Mouse (Mus musculus) ovary, adult 18-20 months (tissue): Measurements from ENCODE around the gene Kcnj3.
"Not testable (repeated sequence)": the region's sequence is repeated elsewhere in the genome, so short reads cannot be mapped to it uniquely, and the experiment has no call there.

Source experiments
- DNase-seq: peaks from one replicate; pipeline ENCODE4 v3.0.0; 2022; ENCODE audit warnings: low spot score, mixed read lengths

The Kcnj3 gene

DNA sequence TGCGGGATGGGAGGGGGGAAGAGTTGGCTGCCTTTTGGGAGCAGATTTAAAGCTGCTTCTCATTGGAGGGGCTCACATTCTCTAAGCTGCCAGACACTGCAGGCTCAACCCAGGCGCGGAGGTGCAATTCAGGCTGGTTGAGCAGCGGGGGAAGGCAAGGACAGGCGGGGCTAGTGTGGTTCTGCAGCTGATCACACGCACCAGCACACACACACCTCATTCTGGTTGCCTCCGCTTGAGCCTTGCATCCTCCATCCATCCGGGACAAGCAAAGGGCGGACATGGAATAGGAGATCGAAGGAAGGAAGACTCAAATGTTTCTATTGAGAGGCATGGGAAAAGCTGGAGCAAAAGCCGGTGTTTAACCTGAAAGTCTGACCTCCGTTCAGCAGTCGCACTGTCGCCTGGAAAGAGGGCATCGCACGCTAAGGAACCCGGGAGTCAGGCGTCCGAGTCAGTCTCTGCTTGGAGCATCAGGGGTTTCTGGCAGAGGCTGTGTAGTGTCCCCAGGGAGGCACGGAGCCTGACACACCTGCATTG lies at the start of gene Kcnj3:
TSS of gene Kcnj3 (plus strand) at position 250 of the 540 bp plus-strand sequence.
- peak; percentile 3 for DNase-seq

GRCm38 (mm10) chr2:55390330-55390989 lies 45.3 kb upstream of the Kcnj3 start:
- DNase-seq, result no peak

DNA sequence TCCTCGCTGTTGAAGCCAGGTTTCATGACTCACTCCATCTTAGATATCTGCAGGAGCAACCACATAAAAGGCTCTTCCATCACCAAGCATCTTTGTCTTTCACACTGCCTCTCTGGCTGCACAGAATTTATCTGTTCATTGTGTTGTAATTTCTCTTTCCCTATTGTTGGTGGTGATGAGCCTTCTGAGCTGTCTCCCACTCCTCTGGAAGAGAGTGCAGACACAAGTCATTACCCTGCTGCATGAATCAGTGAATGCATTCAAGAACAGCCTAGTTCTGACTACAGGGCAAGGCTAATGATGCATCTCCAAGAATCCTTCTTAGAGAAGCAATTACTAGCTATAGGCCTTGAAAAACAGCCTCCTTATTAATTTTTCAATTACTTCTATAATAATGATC lies 30.5 kb upstream of the Kcnj3 start:
- no peak for DNase-seq

DNA sequence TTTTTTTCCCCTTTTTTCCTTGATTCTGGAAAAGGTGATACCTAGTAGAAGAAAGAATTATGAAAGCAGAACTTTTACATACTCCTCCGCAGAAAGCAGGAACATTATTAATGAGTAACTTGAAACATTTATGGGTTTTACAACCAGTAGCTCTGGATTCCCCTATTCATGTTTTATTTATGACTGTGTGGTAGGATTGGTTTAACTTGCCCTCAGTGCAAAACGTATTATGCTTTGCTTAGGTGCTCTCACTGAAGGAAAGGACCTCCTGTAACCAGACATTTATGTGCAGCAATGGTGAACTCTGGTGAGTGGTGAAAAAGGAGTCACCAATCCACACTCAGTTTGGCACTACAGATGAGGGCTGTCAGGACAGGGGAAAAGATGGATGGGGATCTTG lies 8.1 kb upstream of the Kcnj3 start:
- no peak for DNase-seq

DNA sequence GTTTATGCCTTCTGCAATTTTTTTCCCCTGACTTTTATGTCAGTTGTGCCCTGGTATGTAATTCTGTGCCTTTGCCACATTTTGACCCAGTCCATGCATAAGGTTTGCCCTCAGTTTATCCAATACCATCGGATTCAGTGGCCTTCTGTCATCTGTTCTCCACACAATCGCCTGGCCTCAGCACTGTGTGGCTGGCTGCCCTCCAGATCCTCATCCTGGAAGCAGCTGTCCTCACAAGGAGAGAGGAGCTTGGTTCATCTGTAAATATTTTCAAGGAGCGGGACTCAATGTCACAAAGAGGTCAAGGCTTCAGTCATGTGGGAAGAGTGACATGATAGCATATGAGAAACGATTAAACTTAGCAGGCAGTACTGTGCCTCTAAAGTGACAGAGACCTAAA lies 3.7 kb upstream of the Kcnj3 start:
- peak; percentile 61 for DNase-seq

DNA sequence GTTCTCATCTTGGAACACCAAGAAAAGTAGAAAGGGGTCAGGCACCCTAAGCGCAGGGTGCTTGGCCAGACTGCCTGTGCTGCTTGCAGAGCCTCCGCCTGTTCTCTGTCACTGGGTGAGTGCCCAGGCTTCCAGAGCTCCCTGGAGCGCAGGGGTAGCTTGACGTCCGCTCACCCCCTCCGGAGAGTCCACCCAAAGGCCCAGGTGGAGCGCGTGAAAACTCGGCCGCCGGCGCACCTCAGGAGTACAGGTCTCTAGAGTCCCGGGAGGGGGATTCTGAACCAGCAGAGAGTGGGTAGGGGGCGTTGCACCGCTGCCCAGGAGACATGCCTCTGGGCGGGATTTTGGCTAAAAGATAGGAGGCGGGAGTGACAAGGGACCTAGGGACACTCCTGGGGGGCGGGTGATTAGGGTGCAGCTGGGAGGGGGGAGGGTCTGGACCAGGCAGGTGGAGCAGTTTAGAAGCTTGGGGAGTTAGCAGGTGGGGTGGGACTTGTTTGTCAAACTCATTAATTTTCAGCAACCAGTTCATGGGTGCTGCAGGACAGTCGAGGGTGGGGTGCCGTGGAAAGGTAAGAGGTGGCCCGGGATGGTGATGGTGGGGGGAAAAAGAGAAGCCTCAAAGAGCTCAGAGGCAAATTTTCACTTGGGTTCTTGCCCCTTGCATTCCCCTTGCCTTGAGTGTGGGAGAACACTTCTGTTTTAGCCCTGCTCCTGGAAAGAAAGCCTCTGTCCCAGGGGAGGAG lies 664 bp downstream of the Kcnj3 start:
- DNase-seq, result peak; percentile 3

GRCm38 (mm10) chr2:55437007-55437949 lies 1.5 kb downstream of the Kcnj3 start:
- DNase-seq, result no peak

- no peak for DNase-seq
These were observed 2.2 kb downstream of the Kcnj3 start for GRCm38 (mm10) chr2:55437977-55438376.

DNA sequence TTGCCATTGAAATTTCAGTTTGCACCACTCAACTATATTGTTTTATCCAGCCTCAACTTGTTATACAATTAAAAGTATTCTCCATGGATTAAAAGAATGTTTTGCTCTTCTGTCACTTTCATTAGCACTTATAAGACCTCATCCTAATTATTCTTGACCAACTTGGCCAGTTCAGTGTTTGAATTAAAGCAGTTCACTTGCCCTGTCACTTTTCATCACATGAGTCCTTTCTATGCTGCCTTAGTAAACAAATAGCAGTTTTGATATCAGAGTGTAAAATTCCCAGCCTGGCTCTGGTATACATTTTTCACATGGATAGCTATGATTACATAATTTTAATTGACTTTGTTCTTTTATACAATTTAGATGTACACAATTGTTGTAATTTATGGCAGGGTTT lies 3.4 kb downstream of the Kcnj3 start:
- no peak for DNase-seq

- no peak for DNase-seq
These were observed 6.2 kb downstream of the Kcnj3 start for GRCm38 (mm10) chr2:55442006-55442405.

- no peak for DNase-seq
These were observed 11.5 kb downstream of the Kcnj3 start for GRCm38 (mm10) chr2:55447298-55447697.

- DNase-seq, result no peak
These were observed 15.0 kb downstream of the Kcnj3 start for GRCm38 (mm10) chr2:55450774-55451173.

DNA sequence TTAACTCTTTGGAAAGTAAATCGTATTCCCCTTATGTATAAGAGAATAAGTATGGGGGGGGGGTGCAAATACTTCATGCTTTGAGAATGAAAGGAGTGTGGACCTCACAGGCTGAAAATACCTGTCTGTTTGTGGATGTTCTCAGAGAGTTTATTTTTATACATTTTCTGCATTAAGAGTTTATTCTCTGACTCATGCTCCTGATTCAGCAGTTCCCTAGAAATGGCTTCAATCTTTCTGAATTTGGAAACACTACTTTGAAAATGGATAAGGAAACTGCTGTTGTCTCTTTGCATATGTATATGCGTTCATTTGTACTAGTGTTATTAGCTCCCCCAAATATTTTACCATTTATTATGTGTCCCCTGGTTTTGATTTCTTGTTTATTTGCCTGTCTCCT lies 23.4 kb downstream of the Kcnj3 start:
- DNase-seq, result no peak

DNA sequence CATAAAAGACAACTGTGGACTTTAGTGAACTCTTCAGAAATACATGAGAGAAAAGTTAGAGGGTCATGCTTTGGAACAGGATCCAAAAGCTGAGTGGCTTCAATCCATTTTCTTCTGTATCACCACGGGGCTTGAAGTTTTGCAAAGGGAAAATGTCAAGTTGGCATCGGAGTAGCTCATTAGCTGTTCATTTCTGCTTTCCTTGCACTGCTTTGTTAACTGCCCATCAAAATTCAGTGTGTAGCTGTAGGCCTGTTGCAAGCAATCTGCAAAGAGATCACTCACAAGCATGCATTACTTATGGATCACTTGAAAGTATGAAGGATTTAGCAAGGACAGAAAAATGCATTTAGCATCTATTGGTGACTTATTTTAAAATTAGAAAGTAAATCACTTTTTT lies 33.4 kb downstream of the Kcnj3 start:
- no peak for DNase-seq

DNA sequence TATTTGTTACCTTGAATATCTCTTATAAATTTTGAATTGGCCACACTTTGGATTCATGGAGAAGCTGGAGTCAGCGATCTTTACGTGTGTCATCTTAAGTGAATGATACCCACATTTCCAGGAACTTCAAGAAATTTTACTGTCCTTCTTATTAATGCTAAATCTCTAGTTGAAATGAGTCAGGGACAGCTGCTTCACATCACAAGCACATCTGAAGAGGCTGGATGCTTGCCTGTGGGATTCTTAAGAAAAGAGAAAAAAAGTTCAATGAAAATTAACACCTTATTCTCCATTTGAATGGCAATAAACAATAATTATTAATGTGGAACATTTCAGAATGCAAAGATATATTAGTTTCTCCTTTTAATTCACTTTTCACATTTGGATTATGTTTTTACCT lies 34.2 kb downstream of the Kcnj3 start:
- no peak for DNase-seq

DNA sequence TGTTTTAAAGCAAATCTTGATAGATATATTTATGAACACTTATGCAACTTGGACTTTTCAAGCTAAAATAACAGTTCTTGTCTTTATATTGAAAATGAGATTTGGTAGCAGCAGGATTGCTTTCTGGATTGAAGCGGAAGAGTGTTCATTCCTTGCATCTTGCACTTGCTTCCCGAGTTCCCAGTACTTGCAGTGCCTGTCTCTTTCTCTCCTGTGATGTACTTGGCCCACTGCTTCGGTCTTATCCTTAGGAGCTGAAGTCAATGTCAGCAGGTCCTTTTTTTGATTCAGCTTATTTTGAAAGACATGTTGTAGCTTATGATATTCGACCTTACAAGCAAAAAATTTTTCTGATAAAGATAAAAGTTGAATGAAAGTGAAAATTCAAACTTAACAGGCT lies 43.7 kb downstream of the Kcnj3 start:
- DNase-seq, result no peak

GRCm38 (mm10) chr2:55479933-55480601 lies 44.3 kb downstream of the Kcnj3 start:
- DNase-seq, result no peak

DNA sequence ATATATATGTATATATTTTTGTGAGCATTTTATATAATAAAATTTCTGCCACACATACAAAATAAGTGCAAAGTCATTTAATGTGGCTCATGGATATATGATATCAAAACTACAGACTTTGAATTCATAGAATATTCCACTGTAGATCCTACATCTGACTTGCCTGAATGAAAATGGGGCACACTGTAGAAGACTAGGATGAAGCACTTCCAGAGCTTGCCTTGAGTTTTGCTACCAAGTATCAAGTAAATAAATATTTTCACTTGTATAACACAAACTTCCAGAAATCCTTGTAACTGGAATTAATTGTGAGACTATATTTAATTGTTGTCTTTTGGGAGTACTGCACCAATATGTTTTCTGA lies 44.8 kb downstream of the Kcnj3 start:
- DNase-seq, result no peak

- DNase-seq, result not testable (repeated sequence)
These were observed 49.8 kb downstream of the Kcnj3 start for GRCm38 (mm10) chr2:55485500-55486129.

DNA sequence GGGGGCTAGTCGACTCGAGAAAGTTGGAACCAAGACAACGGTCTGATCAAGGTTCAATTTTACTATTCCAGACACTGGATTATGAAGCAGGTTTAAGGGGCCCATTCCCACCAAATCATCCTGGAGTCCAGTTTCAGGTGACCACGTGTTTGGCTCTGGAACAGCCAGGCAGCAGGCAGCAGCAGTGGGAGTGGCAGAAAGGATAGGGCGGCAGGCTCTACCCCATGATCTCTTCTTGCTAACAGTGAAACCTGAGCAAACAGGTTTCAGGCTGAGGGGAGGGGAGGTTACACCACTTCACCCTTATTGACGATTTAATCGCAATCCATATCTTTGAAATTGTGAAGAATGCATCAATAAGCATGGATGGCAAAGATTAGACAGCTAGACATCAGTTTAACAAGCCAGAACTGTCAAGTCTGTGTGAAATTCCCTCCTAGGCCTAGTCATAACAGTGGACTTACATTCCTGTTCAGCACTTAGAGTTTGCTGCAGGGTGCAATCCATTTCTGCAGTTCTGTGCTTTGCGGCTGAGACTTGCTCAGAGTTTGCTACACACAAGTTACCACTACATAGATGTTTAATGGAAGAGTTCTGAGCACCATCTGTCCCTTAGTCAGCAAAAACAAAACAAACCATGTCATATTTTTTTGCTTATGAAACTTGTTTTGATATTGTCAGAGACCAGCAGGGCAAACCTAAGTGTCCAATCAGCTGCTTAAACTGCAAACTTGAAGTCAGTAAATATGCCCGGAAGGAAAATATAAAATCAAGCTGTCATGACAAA lies 67.8 kb downstream of the Kcnj3 start:
- no peak for DNase-seq

DNA sequence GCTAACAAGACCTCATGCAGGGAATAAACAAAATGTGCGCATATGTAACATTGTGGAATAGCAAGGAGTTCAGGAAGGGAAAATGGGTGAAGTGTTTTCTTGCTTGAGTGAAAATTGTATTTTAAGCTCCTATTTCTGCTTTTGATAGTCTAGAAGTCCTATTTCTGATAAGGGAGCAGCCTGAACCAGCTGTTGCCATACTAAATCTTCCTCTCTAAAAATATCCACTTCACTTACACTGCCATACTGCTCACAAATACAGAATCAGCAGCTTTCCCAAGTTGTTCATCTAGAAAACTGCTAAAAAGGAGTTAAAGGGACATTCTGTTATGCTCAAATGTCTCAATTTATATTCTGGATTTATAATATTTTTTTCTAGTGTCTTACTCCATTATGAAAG lies 69.9 kb downstream of the Kcnj3 start:
- no peak for DNase-seq
